Mouse (Mus musculus): Measurements from ENCODE around the gene Slc7a11. TPM values are rescaled to one million over a fixed set of nuclear protein-coding genes. Genes with fewer than 3 reads are reported as not detected.

Gene Slc7a11
- polyA plus RNA-seq, 2 experiments = 0.15 TPM

- H3K4me1 ChIP-seq (replicated peaks; ENCODE audit: control insufficient read depth in 2 of 2, insufficient read depth in 2 of 2, low read length in 1 of 2) = no peaks in the 10 kb centered on the region
- H3K9me3 ChIP-seq (ENCODE audit: control insufficient read depth, low read length) = no peaks in the 10 kb centered on the region
- 66% methylated on average over 5 of the region's 5 CpGs for WGBS (ENCODE audit: insufficient replicate concordance)
- no peak overlapping the region for H3K4me3 ChIP-seq (ENCODE audit: insufficient read depth in 1 of 2, low read depth in 2 of 2, low read length in 2 of 2)
- TF ChIP-seq CTCF (IDR thresholded peaks at IDR 0.05; ENCODE audit: low read depth) (no peak), EP300 (IDR thresholded peaks at IDR 0.05; ENCODE audit: low read depth) (no peak)
- H3K27ac ChIP-seq = no peak overlapping the region
- H3K27me3 ChIP-seq (ENCODE audit: control insufficient read depth, insufficient read depth, low read length) = no peaks in the 10 kb centered on the region
- no peak overlapping the region for H3K9ac ChIP-seq (replicated peaks)
- no peak overlapping the region for H3K4me2 ChIP-seq (ENCODE audit: low read depth)
- H3K36me3 ChIP-seq (replicated peaks; ENCODE audit: control insufficient read depth, insufficient read depth, low read depth) = no peaks in the 10 kb centered on the region
- DNase-seq (ENCODE audit: low read depth in 3 of 3, low spot score in 3 of 3) = no peak
- no peak for ATAC-seq (ENCODE audit: insufficient read depth)
Measured at GRCm38 (mm10) chr3:50132204-50132603, 311.2 kb downstream of the Slc7a11 start.

GRCm38 (mm10) chr3:50130319-50130718 lies 313.1 kb downstream of the Slc7a11 start:
- Histone ChIP-seq H3K9ac (replicated peaks) (no peak overlapping the region), H3K4me2 (ENCODE audit: low read depth) (no peak overlapping the region), H3K4me1 (replicated peaks; ENCODE audit: control insufficient read depth in 2 of 2, insufficient read depth in 2 of 2, low read length in 1 of 2) (no peaks in the 10 kb centered on the region), H3K27me3 (ENCODE audit: control insufficient read depth, insufficient read depth, low read length) (no peaks in the 10 kb centered on the region), H3K36me3 (replicated peaks; ENCODE audit: control insufficient read depth, insufficient read depth, low read depth) (no peaks in the 10 kb centered on the region), H3K4me3 (ENCODE audit: insufficient read depth in 1 of 2, low read depth in 2 of 2, low read length in 2 of 2) (no peak overlapping the region), H3K27ac (no peak overlapping the region), H3K9me3 (ENCODE audit: control insufficient read depth, low read length) (no peaks in the 10 kb centered on the region)
- WGBS (ENCODE audit: insufficient replicate concordance) = 61% methylated on average over 2 of the region's 2 CpGs
- DNase-seq (ENCODE audit: low read depth in 3 of 3, low spot score in 3 of 3) = no peak
- TF ChIP-seq CTCF (IDR thresholded peaks at IDR 0.05; ENCODE audit: low read depth) (no peak), EP300 (IDR thresholded peaks at IDR 0.05; ENCODE audit: low read depth) (no peak)
- no peak for ATAC-seq (ENCODE audit: insufficient read depth)

- Histone ChIP-seq H3K27ac (no peak overlapping the region), H3K4me3 (ENCODE audit: insufficient read depth in 1 of 2, low read depth in 2 of 2, low read length in 2 of 2) (no peak overlapping the region), H3K27me3 (ENCODE audit: control insufficient read depth, insufficient read depth, low read length) (no peaks in the 10 kb centered on the region), H3K36me3 (replicated peaks; ENCODE audit: control insufficient read depth, insufficient read depth, low read depth) (no peaks in the 10 kb centered on the region), H3K9ac (replicated peaks) (no peak overlapping the region), H3K4me1 (replicated peaks; ENCODE audit: control insufficient read depth in 2 of 2, insufficient read depth in 2 of 2, low read length in 1 of 2) (no peaks in the 10 kb centered on the region), H3K4me2 (ENCODE audit: low read depth) (no peak overlapping the region), H3K9me3 (ENCODE audit: control insufficient read depth, low read length) (no peaks in the 10 kb centered on the region)
- TF ChIP-seq EP300 (IDR thresholded peaks at IDR 0.05; ENCODE audit: low read depth) (no peak), CTCF (IDR thresholded peaks at IDR 0.05; ENCODE audit: low read depth) (no peak)
- no peak for DNase-seq (ENCODE audit: low read depth in 3 of 3, low spot score in 3 of 3)
- WGBS (ENCODE audit: insufficient replicate concordance) = 38% methylated on average over 1 of the region's 1 CpGs
- ATAC-seq (ENCODE audit: insufficient read depth) = no peak
Measured at GRCm38 (mm10) chr3:50121001-50121400, 322.4 kb downstream of the Slc7a11 start.

- no peak overlapping the region for H3K4me3 ChIP-seq (ENCODE audit: insufficient read depth in 1 of 2, low read depth in 2 of 2, low read length in 2 of 2)
- no peak overlapping the region for H3K9ac ChIP-seq (replicated peaks)
- ATAC-seq (ENCODE audit: insufficient read depth) (no peak), DNase-seq (ENCODE audit: low read depth in 3 of 3, low spot score in 3 of 3) (no peak)
- no peak overlapping the region for H3K27ac ChIP-seq
- no peaks in the 10 kb centered on the region for H3K36me3 ChIP-seq (replicated peaks; ENCODE audit: control insufficient read depth, insufficient read depth, low read depth)
- H3K4me2 ChIP-seq (ENCODE audit: low read depth) = no peak overlapping the region
- 72% methylated on average over 1 of the region's 1 CpGs for WGBS (ENCODE audit: insufficient replicate concordance)
- TF ChIP-seq CTCF (IDR thresholded peaks at IDR 0.05; ENCODE audit: low read depth) (no peak), EP300 (IDR thresholded peaks at IDR 0.05; ENCODE audit: low read depth) (no peak)
- no peaks in the 10 kb centered on the region for H3K4me1 ChIP-seq (replicated peaks; ENCODE audit: control insufficient read depth in 2 of 2, insufficient read depth in 2 of 2, low read length in 1 of 2)
- H3K9me3 ChIP-seq (ENCODE audit: control insufficient read depth, low read length) = no peaks in the 10 kb centered on the region
- H3K27me3 ChIP-seq (ENCODE audit: control insufficient read depth, insufficient read depth, low read length) = no peaks in the 10 kb centered on the region
Measured at GRCm38 (mm10) chr3:50116266-50116665, 327.1 kb downstream of the Slc7a11 start.

GRCm38 (mm10) chr3:50105509-50105908 lies 337.9 kb downstream of the Slc7a11 start:
- WGBS (ENCODE audit: insufficient replicate concordance) = 66% methylated on average over 6 of the region's 6 CpGs
- H3K4me3 ChIP-seq (ENCODE audit: insufficient read depth in 1 of 2, low read depth in 2 of 2, low read length in 2 of 2) = no peak overlapping the region

More at GRCm38 (mm10) chr3:50105509-50105908, 337.9 kb downstream of the Slc7a11 start:
- no peaks in the 10 kb centered on the region for H3K4me1 ChIP-seq (replicated peaks; ENCODE audit: control insufficient read depth in 2 of 2, insufficient read depth in 2 of 2, low read length in 1 of 2)
- ATAC-seq (ENCODE audit: insufficient read depth) (no peak), DNase-seq (ENCODE audit: low read depth in 3 of 3, low spot score in 3 of 3) (no peak)
- no peak overlapping the region for H3K4me2 ChIP-seq (ENCODE audit: low read depth)
- no peaks in the 10 kb centered on the region for H3K27me3 ChIP-seq (ENCODE audit: control insufficient read depth, insufficient read depth, low read length)
- no peaks in the 10 kb centered on the region for H3K9me3 ChIP-seq (ENCODE audit: control insufficient read depth, low read length)
- H3K36me3 ChIP-seq (replicated peaks; ENCODE audit: control insufficient read depth, insufficient read depth, low read depth) = no peaks in the 10 kb centered on the region
- H3K9ac ChIP-seq (replicated peaks) = no peak overlapping the region
- TF ChIP-seq CTCF (IDR thresholded peaks at IDR 0.05; ENCODE audit: low read depth) = no peak
- TF ChIP-seq EP300 (IDR thresholded peaks at IDR 0.05; ENCODE audit: low read depth) = no peak
- H3K27ac ChIP-seq = no peak overlapping the region

All from liver, embryonic 14.5 days (tissue).